10 mouse cellular contexts compared by ENCODE assay signal in the genomic region with DNA sequence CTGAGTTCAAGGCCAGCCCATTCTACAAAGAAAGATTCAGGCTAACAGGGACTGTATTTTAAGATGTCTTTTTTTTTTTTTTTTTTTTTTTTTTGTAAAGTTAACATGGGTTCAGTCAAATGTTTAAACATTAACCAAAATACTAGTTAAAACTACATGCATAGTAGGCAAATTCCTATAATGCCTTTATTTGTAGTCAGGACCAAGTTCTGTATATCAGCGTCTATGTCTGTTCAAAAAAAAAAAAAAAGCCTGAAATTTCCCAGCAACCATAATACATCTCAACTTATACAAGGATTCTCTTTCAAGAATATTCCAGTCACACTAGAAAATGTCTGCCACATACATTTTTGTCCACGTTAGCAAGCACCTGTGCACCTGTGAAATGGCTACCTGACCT. TPM values are rescaled to one million over a fixed set of nuclear protein-coding genes. Genes with fewer than 3 reads are reported as not detected.
DNase-seq lines count a peak whose midpoint lies in the region; ATAC-seq and TF ChIP-seq lines count a peak whose summit lies in the region.
"Had no signal": no experiment of that assay in that cellular context is flagged by ENCODE, and none has a peak within 500 bp of the region (broad histone marks: within the 10 kb centered on the region; RNA-seq: fewer than 3 reads in every experiment).

No protein-coding gene starts in this region.

- WGBS in lung, embryonic 16.5 days = 41% methylated on average over 2 of the region's 2 CpGs
- WGBS in forebrain, postnatal 0 days = 57% methylated on average over 2 of the region's 2 CpGs
- 73% methylated on average over 2 of the region's 2 CpGs for WGBS in liver, embryonic 11.5 days
- WGBS in stomach, embryonic 15.5 days = 35% methylated on average over 2 of the region's 2 CpGs

- peaks cover under 1% of the 10 kb centered on the region; the same call in 1 of the 2 replicates for H3K36me3 ChIP-seq in lung, embryonic 16.5 days (ENCODE audit: control insufficient read depth, insufficient read depth, low read length)
- no peaks in the 10 kb centered on the region for H3K36me3 ChIP-seq in forebrain, postnatal 0 days (ENCODE audit: insufficient read depth)
- H3K36me3 ChIP-seq in liver, embryonic 11.5 days (ENCODE audit: control insufficient read depth, insufficient read depth, low read length) = peaks cover 3% of the 10 kb centered on the region; the same call in 1 of the 2 replicates
- H3K36me3 ChIP-seq in stomach, embryonic 15.5 days = no peaks in the 10 kb centered on the region; the same call in 1 of the 2 replicates

- no peak for TF ChIP-seq CTCF in forebrain, postnatal 0 days (IDR thresholded peaks at IDR 0.05; ENCODE audit: low read depth)

- peaks cover 23% of the 10 kb centered on the region for H3K4me1 ChIP-seq in lung, embryonic 16.5 days (replicated peaks; ENCODE audit: control insufficient read depth, insufficient read depth, low read length)
- H3K4me1 ChIP-seq in forebrain, postnatal 0 days (ENCODE audit: insufficient read depth) = peaks cover 24% of the 10 kb centered on the region
- peaks cover 28% of the 10 kb centered on the region for H3K4me1 ChIP-seq in liver, embryonic 11.5 days (replicated peaks; ENCODE audit: control insufficient read depth, insufficient read depth, low read length)
- H3K4me1 ChIP-seq in stomach, embryonic 15.5 days = peaks cover 8% of the 10 kb centered on the region

- H3K27me3 ChIP-seq in lung, embryonic 16.5 days (ENCODE audit: control insufficient read depth, insufficient read depth, low read depth, low read length) = no peaks in the 10 kb centered on the region
- no peaks in the 10 kb centered on the region for H3K27me3 ChIP-seq in forebrain, postnatal 0 days (ENCODE audit: insufficient read depth, low read length)
- no peaks in the 10 kb centered on the region for H3K27me3 ChIP-seq in liver, embryonic 11.5 days (replicated peaks; ENCODE audit: control insufficient read depth, insufficient read depth, low read length)
- no peaks in the 10 kb centered on the region for H3K27me3 ChIP-seq in stomach, embryonic 15.5 days (replicated peaks)

- H3K4me2 ChIP-seq in lung, embryonic 16.5 days (ENCODE audit: low read depth, low read length) = peak overlapping the region; percentile 70
- peak overlapping the region; percentile 61 for H3K4me2 ChIP-seq in forebrain, postnatal 0 days (ENCODE audit: low read depth)
- H3K4me2 ChIP-seq in liver, embryonic 11.5 days = peak overlapping the region; percentile 67
- H3K4me2 ChIP-seq in stomach, embryonic 15.5 days = peak overlapping the region; percentile 53

- no peak for ATAC-seq in lung, embryonic 16.5 days (ENCODE audit: low read depth)
- ATAC-seq in forebrain, postnatal 0 days = no peak
- ATAC-seq in liver, embryonic 11.5 days (replicated peaks; ENCODE audit: low FRiP score) = no peak
- no peak for ATAC-seq in stomach, embryonic 15.5 days (ENCODE audit: insufficient read depth, low FRiP score, low read depth)
- ATAC-seq in megakaryocyte progenitor cell, adult 5-6 weeks (replicated peaks; ENCODE audit: poor library complexity) = no peak
- ATAC-seq: inflammation-experienced regulatory T-cells, adult 6 months had no signal

- no peaks in the 10 kb centered on the region for H3K9me3 ChIP-seq in lung, embryonic 16.5 days (ENCODE audit: control insufficient read depth, low read length)
- no peaks in the 10 kb centered on the region for H3K9me3 ChIP-seq in forebrain, postnatal 0 days (ENCODE audit: low read length)
- no peaks in the 10 kb centered on the region for H3K9me3 ChIP-seq in liver, embryonic 11.5 days (ENCODE audit: control insufficient read depth, low read length)
- H3K9me3 ChIP-seq in stomach, embryonic 15.5 days = no peaks in the 10 kb centered on the region

- H3K4me3 ChIP-seq in lung, embryonic 16.5 days (ENCODE audit: low read length) = peak overlapping the region; percentile 93
- H3K4me3 ChIP-seq in forebrain, postnatal 0 days (ENCODE audit: low read depth, low read length) = peak overlapping the region; percentile 88
- peak overlapping the region; percentile 95 for H3K4me3 ChIP-seq in liver, embryonic 11.5 days (ENCODE audit: low read depth, low read length)
- peak overlapping the region; percentile 93; the same call in 1 of the 2 replicates for H3K4me3 ChIP-seq in stomach, embryonic 15.5 days (replicated peaks)

- H3K27ac ChIP-seq in lung, embryonic 16.5 days (ENCODE audit: low read length) = no peak overlapping the region
- no peak overlapping the region for H3K27ac ChIP-seq in forebrain, postnatal 0 days (ENCODE audit: low read depth, low read length)
- no peak overlapping the region for H3K27ac ChIP-seq in liver, embryonic 11.5 days (ENCODE audit: low read depth, low read length)
- H3K27ac ChIP-seq in stomach, embryonic 15.5 days = no peak overlapping the region

- H3K9ac ChIP-seq in lung, embryonic 16.5 days (ENCODE audit: low read length) = peak overlapping the region; percentile 98
- H3K9ac ChIP-seq in forebrain, postnatal 0 days = no peak overlapping the region
- no peak overlapping the region for H3K9ac ChIP-seq in liver, embryonic 11.5 days (ENCODE audit: low read depth, low read length)
- H3K9ac ChIP-seq in stomach, embryonic 15.5 days = no peak overlapping the region

- no peak for DNase-seq in lung, adult 18-20 months
- no peak for DNase-seq in forebrain, postnatal 0 days
- no peak for DNase-seq in liver, embryonic 11.5 days (ENCODE audit: low spot score)
- no peak for DNase-seq in gastrocnemius, adult 18-20 months (ENCODE audit: low spot score)
- DNase-seq in left cerebral cortex, adult 18-20 months (ENCODE audit: low spot score in 2 of 2) = no peak
- DNase-seq: cerebellum, postnatal 25 days had no signal

RNA-seq across cellular contexts. Expression of a gene that starts 1.9 kb away (rescaled TPM):
- 54.2 and 57.1 TPM in 2 replicates for polyA plus RNA-seq in lung, embryonic 16.5 days (2015; fragmentation: Nextera tagmentation; extraction: Ambion mirVana)
- 45.4 and 63.9 TPM in 2 replicates for total RNA-seq in forebrain, postnatal 0 days (2014; rRNA removed)
- polyA plus RNA-seq in forebrain, postnatal 0 days (2015; fragmentation: Nextera tagmentation; extraction: Ambion mirVana) = 19.4 and 31.9 TPM in 2 replicates
- polyA plus RNA-seq in liver, embryonic 11.5 days (2014; fragmentation: Nextera tagmentation; extraction: Ambion mirVana) = 34.8 and 35.9 TPM in 2 replicates
- 47.6 and 49.2 TPM in 2 replicates for polyA plus RNA-seq in stomach, embryonic 15.5 days (2015; fragmentation: Nextera tagmentation; extraction: Ambion mirVana)
- total RNA-seq in gastrocnemius, adult 18-20 months (2021) = 10 to 100 TPM; 10.4 to 10.7 TPM
- total RNA-seq in megakaryocyte progenitor cell, adult 5-6 weeks (2015) = 78.8 and 89.8 TPM in 2 replicates
- 52.2 and 59.1 TPM in 2 replicates for total RNA-seq in megakaryocyte progenitor cell, adult 5-6 weeks (2017)
- 10 to 100 TPM; 50.2 to 56.0 TPM for total RNA-seq in left cerebral cortex, adult 18-20 months (2021)

RNA-seq across cellular contexts. Expression of a gene that starts 47.3 kb away (rescaled TPM):
- 3.1 and 12.6 TPM in 2 replicates for polyA plus RNA-seq in lung, embryonic 16.5 days (2015; fragmentation: Nextera tagmentation; extraction: Ambion mirVana)
- 2.7 TPM in 1 of 2 replicates, not detected in the other for total RNA-seq in forebrain, postnatal 0 days (2014; rRNA removed)
- polyA plus RNA-seq in forebrain, postnatal 0 days (2015; fragmentation: Nextera tagmentation; extraction: Ambion mirVana) = 0.44 TPM in 1 of 2 replicates, not detected in the other
- not detected in 2 replicates for polyA plus RNA-seq in liver, embryonic 11.5 days (2014; fragmentation: Nextera tagmentation; extraction: Ambion mirVana)
- not detected in 2 replicates for polyA plus RNA-seq in stomach, embryonic 15.5 days (2015; fragmentation: Nextera tagmentation; extraction: Ambion mirVana)
- not detected for total RNA-seq in gastrocnemius, adult 18-20 months (2021)
- total RNA-seq in megakaryocyte progenitor cell, adult 5-6 weeks (2015) = not detected in 2 replicates
- not detected in 2 replicates for total RNA-seq in megakaryocyte progenitor cell, adult 5-6 weeks (2017)
- not detected for total RNA-seq in left cerebral cortex, adult 18-20 months (2021)
- polyA plus RNA-seq: inflammation-experienced regulatory T-cells, adult 6 months had no signal
